Mouse (Mus musculus): ENCODE measurements around the gene Sfswap.

DNA sequence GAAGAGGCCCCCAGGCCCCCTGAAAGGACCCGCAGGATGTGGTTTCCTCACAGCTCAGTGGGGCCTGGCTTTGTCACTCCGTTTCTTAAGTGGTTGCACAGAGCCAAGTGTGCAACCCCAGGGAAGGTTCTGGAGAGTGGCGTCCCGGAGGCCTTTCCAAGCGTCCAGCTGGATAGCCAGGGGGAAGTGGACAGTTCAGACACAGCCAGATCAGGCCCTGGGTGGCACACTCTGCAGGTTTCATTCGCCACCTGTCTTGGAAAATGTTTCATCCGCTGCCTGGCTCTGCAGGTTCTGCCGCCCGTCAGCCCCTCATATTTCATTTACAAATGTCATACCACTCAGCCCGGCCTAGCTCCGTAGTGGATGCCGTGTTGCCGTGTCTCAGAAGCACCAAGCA lies 85.5 kb downstream of the Sfswap start:
- TF ChIP-seq MAX (IDR thresholded peaks at IDR 0.05), result no peak
- no peak for TF ChIP-seq FOSL1 (IDR thresholded peaks at IDR 0.05; ENCODE audit: insufficient read depth, low read length, poor library complexity, severe bottlenecking)
- no peak for TF ChIP-seq MYOD1 (IDR thresholded peaks at IDR 0.05; ENCODE audit: control insufficient read depth, insufficient read length, low read depth)
